Mouse (Mus musculus): ENCODE results near the gene Mapk9.
"Not testable (repeated sequence)": the region's sequence is repeated elsewhere in the genome, so short reads cannot be mapped to it uniquely, and the experiment has no call there.

DNA sequence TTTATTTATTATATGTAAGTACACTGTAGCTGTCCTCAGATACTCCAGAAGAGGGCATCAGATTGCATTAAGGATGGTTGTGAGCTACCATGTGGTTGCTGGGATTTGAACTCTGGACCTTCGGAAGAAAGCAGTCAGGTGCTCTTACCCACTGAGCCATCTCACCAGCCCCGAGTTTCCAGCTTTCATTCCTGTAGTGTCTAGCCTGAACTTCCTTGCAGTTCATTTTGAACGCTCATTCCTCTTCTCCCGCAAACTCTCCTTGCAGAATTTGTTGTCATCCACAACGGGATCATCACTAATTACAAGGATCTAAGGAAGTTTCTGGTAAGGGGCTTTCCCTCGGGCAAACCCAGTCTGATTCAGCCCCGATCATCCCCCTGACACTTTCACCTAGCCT lies 35.9 kb upstream of the Mapk9 start:
- TF ChIP-seq POLR2A (IDR thresholded peaks at IDR 0.05; ENCODE audit: low read depth, low read length); CTCF (IDR thresholded peaks at IDR 0.05; ENCODE audit: extremely low read depth, insufficient read depth, insufficient read length, insufficient replicate concordance): not testable (repeated sequence)

All from spleen, adult 2 months (tissue).